Mouse (Mus musculus): Measurements from ENCODE around the gene E2f1. TPM values are rescaled to one million over a fixed set of nuclear protein-coding genes. Genes with fewer than 3 reads are reported as not detected.
A peak's percentile ranks its signal among the peaks of the same experiment; 100 is the strongest.

The E2f1 gene
- polyA plus RNA-seq, 1 experiment from 2014 or later: 7.2 TPM

- no peak for ATAC-seq (ENCODE audit: insufficient number of reproducible peaks, insufficient read depth, low FRiP score, low read depth)
- Histone ChIP-seq H3K4me1 (ENCODE audit: control insufficient read depth in 2 of 2, insufficient read depth in 2 of 2, low read length in 2 of 2) (peaks cover 8 to 17% of the 10 kb centered on the region in 2 experiments; a peak in 3 of 4 replicates), H3K36me3 (ENCODE audit: control insufficient read depth, insufficient read depth, low read length) (peaks cover 31% of the 10 kb centered on the region), H3K4me3 (ENCODE audit: control insufficient read depth in 1 of 2, insufficient read depth in 1 of 2, low read depth in 1 of 2, low read length in 2 of 2) (peak within 1 kb of the TSS; percentile 31 to 33), H3K9me3 (ENCODE audit: control insufficient read depth, low read length) (no peaks in the 10 kb centered on the region), H3K9ac (ENCODE audit: low read length) (peak within 1 kb of the TSS; percentile 53; the same call in 1 of the 2 replicates), H3K27me3 (ENCODE audit: control insufficient read depth, insufficient read depth, low read length) (peaks cover 5% of the 10 kb centered on the region; the same call in 1 of the 2 replicates), H3K27ac (replicated peaks in 1 of 2; ENCODE audit: control insufficient read depth in 1 of 2, insufficient read depth in 1 of 2, low read depth in 2 of 2, low read length in 2 of 2) (no peak within 1 kb of the TSS), H3K4me2 (ENCODE audit: low read length) (peak within 1 kb of the TSS; percentile 71)
- WGBS: 4% methylated on average over 34 of the region's 34 CpGs
Observed at GRCm38 (mm10) chr2:154558264-154559039, 11.2 kb downstream of the E2f1 start, which contains the start of gene Necab3. TSS of gene Necab3 (minus strand) at chr2:154558890.

DNA sequence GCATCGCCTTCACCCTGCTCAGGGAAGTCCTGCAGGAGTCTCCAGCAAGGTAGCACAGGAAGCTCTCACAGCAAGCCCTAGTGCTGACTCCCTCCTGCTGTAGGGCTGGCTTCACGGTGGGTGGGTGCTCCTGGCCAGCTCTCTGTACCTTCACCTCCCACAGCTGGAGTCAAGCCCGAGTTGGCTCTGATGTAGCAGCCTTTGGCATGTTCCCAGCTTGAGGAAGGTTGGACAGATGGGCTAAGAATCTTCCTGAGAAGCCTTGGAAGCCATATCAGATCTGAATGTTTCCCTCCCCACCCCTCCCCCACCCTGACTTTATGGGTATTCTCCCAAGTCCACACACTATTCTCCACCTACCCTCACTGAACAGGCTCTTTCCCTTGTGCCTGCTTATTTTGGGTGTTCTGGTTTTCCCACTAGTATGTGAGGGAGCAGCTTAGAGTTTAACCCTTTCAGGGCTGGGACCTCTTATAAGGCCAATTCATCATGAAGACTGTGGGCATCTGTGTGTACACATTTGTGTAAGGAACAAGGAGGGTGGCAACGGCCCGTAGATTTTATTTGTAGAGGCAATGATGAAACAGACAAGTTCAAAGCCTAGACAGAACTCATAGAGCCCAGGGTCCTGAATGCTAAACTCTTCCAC lies 12.4 kb downstream of the E2f1 start:
- no peaks in the 10 kb centered on the region for H3K9me3 ChIP-seq (ENCODE audit: control insufficient read depth, low read length)
- no peak overlapping the region for H3K4me2 ChIP-seq (ENCODE audit: low read length)
- peaks cover 21% of the 10 kb centered on the region for H3K36me3 ChIP-seq (ENCODE audit: control insufficient read depth, insufficient read depth, low read length)
- H3K9ac ChIP-seq (ENCODE audit: low read length): no peak overlapping the region
- no peak overlapping the region for H3K4me3 ChIP-seq (ENCODE audit: control insufficient read depth in 1 of 2, insufficient read depth in 1 of 2, low read depth in 1 of 2, low read length in 2 of 2)
- no peak for ATAC-seq (ENCODE audit: insufficient number of reproducible peaks, insufficient read depth, low FRiP score, low read depth)
- 52% methylated on average over 5 of the region's 5 CpGs for WGBS
- H3K27ac ChIP-seq (replicated peaks in 1 of 2; ENCODE audit: control insufficient read depth in 1 of 2, insufficient read depth in 1 of 2, low read depth in 2 of 2, low read length in 2 of 2): no peak overlapping the region
- H3K27me3 ChIP-seq (ENCODE audit: control insufficient read depth, insufficient read depth, low read length): peaks cover 10% of the 10 kb centered on the region; the same call in 1 of the 2 replicates
- peaks cover 12 to 21% of the 10 kb centered on the region in 2 experiments; a peak in 3 of 4 replicates for H3K4me1 ChIP-seq (ENCODE audit: control insufficient read depth in 2 of 2, insufficient read depth in 2 of 2, low read length in 2 of 2)

- no peak for ATAC-seq (ENCODE audit: insufficient number of reproducible peaks, insufficient read depth, low FRiP score, low read depth)
- Histone ChIP-seq H3K27ac (replicated peaks in 1 of 2; ENCODE audit: control insufficient read depth in 1 of 2, insufficient read depth in 1 of 2, low read depth in 2 of 2, low read length in 2 of 2) (no peak overlapping the region), H3K9ac (ENCODE audit: low read length) (no peak overlapping the region), H3K36me3 (ENCODE audit: control insufficient read depth, insufficient read depth, low read length) (peaks cover 3% of the 10 kb centered on the region; the same call in 1 of the 2 replicates), H3K4me2 (ENCODE audit: low read length) (no peak overlapping the region), H3K4me3 (ENCODE audit: control insufficient read depth in 1 of 2, insufficient read depth in 1 of 2, low read depth in 1 of 2, low read length in 2 of 2) (no peak overlapping the region), H3K4me1 (ENCODE audit: control insufficient read depth in 2 of 2, insufficient read depth in 2 of 2, low read length in 2 of 2) (peaks cover 17 to 29% of the 10 kb centered on the region in 2 experiments; a peak in 3 of 4 replicates), H3K9me3 (ENCODE audit: control insufficient read depth, low read length) (no peaks in the 10 kb centered on the region), H3K27me3 (ENCODE audit: control insufficient read depth, insufficient read depth, low read length) (peaks cover 24% of the 10 kb centered on the region)
- WGBS: 86% methylated on average over 6 of the region's 6 CpGs
Observed at GRCm38 (mm10) chr2:154555235-154555634, 14.5 kb downstream of the E2f1 start.

DNA sequence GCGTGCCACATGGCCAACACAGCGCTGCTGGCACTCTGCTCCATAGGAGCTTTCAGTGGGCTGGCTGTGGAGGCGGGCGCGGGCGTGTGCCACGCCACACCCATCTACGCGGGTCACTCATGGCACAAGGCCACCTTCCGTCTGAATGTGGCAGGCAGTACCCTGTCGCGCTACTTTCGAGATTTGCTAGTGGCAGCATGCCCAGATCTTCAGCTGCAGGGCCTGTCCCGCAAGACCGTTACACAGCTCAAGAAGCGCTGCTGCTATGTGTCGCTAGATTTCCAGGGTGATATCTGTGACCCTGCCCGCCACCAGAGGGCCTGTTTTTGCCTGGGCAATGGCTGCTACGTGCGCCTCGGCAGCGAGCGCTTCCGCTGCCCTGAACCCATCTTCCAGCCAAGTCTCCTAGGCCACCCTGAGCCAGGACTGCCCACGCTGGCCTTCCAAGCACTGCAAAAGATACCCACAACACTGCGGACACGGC lies 17.2 kb downstream of the E2f1 start:
- Histone ChIP-seq H3K9me3 (ENCODE audit: control insufficient read depth, low read length) (no peaks in the 10 kb centered on the region), H3K36me3 (ENCODE audit: control insufficient read depth, insufficient read depth, low read length) (no peaks in the 10 kb centered on the region), H3K4me3 (ENCODE audit: control insufficient read depth in 1 of 2, insufficient read depth in 1 of 2, low read depth in 1 of 2, low read length in 2 of 2) (peak overlapping the region; percentile 14 to 31), H3K27me3 (ENCODE audit: control insufficient read depth, insufficient read depth, low read length) (peaks cover 25% of the 10 kb centered on the region), H3K9ac (ENCODE audit: low read length) (peak overlapping the region; percentile 59), H3K27ac (replicated peaks in 1 of 2; ENCODE audit: control insufficient read depth in 1 of 2, insufficient read depth in 1 of 2, low read depth in 2 of 2, low read length in 2 of 2) (0 out of 4 replicates have a peak overlapping the region, but pooled peaks of 1 of the 2 experiments have one; percentile 19), H3K4me2 (ENCODE audit: low read length) (peak overlapping the region; percentile 69), H3K4me1 (ENCODE audit: control insufficient read depth in 2 of 2, insufficient read depth in 2 of 2, low read length in 2 of 2) (peaks cover 17 to 32% of the 10 kb centered on the region in 2 experiments)
- WGBS: 18% methylated on average over 27 of the region's 27 CpGs
- peak; percentile 36 for ATAC-seq (ENCODE audit: insufficient number of reproducible peaks, insufficient read depth, low FRiP score, low read depth)

- Histone ChIP-seq H3K27ac (replicated peaks in 1 of 2; ENCODE audit: control insufficient read depth in 1 of 2, insufficient read depth in 1 of 2, low read depth in 2 of 2, low read length in 2 of 2) (0 out of 4 replicates have a peak overlapping the region, but pooled peaks of 1 of the 2 experiments have one; percentile 19), H3K4me3 (ENCODE audit: control insufficient read depth in 1 of 2, insufficient read depth in 1 of 2, low read depth in 1 of 2, low read length in 2 of 2) (peak overlapping the region; percentile 14 to 31)
- 26% methylated on average over 21 of the region's 21 CpGs for WGBS
Observed at GRCm38 (mm10) chr2:154551927-154552326, 17.8 kb downstream of the E2f1 start.

DNA sequence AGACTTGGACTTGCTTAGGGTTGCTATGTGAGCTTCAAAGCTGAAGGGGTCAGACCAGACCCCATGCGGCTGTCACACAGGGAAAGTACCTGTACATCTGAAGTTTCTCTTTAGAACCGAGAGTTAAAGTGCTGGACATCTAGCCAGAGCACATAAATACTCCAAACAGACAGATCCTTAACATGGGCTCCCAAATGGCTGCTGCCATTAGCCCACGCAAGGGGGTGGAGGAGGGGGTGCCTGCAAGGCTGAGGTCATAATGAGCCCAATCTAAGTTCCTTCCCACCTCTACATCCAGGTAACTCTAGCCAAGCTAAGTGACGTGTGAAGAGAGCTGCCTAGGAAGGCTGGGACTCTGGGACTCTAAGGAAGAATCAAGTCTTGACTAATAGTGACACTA lies 18.2 kb downstream of the E2f1 start, which contains the start of gene Actl10:
Actl10 (plus strand) TSS at position 301 of the 400 bp plus-strand sequence.
- Histone ChIP-seq H3K9ac (ENCODE audit: low read length) (peak within 1 kb of the TSS; percentile 59), H3K36me3 (ENCODE audit: control insufficient read depth, insufficient read depth, low read length) (no peaks in the 10 kb centered on the region), H3K4me3 (ENCODE audit: control insufficient read depth in 1 of 2, insufficient read depth in 1 of 2, low read depth in 1 of 2, low read length in 2 of 2) (peak within 1 kb of the TSS; percentile 14 to 31), H3K9me3 (ENCODE audit: control insufficient read depth, low read length) (no peaks in the 10 kb centered on the region), H3K4me1 (ENCODE audit: control insufficient read depth in 2 of 2, insufficient read depth in 2 of 2, low read length in 2 of 2) (peaks cover 15 to 29% of the 10 kb centered on the region in 2 experiments), H3K4me2 (ENCODE audit: low read length) (peak within 1 kb of the TSS; percentile 69), H3K27ac (replicated peaks in 1 of 2; ENCODE audit: control insufficient read depth in 1 of 2, insufficient read depth in 1 of 2, low read depth in 2 of 2, low read length in 2 of 2) (0 out of 4 replicates have a peak within 1 kb of the TSS, but pooled peaks of 1 of the 2 experiments have one; percentile 19), H3K27me3 (ENCODE audit: control insufficient read depth, insufficient read depth, low read length) (peaks cover 25% of the 10 kb centered on the region)
- 78% methylated on average over 4 of the region's 4 CpGs for WGBS
- no peak for ATAC-seq (ENCODE audit: insufficient number of reproducible peaks, insufficient read depth, low FRiP score, low read depth)

More at GRCm38 (mm10) chr2:154551927-154552326, 17.8 kb downstream of the E2f1 start:
- Histone ChIP-seq H3K4me2 (ENCODE audit: low read length) (peak overlapping the region; percentile 69), H3K9me3 (ENCODE audit: control insufficient read depth, low read length) (no peaks in the 10 kb centered on the region), H3K36me3 (ENCODE audit: control insufficient read depth, insufficient read depth, low read length) (no peaks in the 10 kb centered on the region), H3K4me1 (ENCODE audit: control insufficient read depth in 2 of 2, insufficient read depth in 2 of 2, low read length in 2 of 2) (peaks cover 15 to 29% of the 10 kb centered on the region in 2 experiments), H3K9ac (ENCODE audit: low read length) (peak overlapping the region; percentile 59), H3K27me3 (ENCODE audit: control insufficient read depth, insufficient read depth, low read length) (peaks cover 25% of the 10 kb centered on the region)
- no peak; the same call in 1 of the 2 replicates for ATAC-seq (ENCODE audit: insufficient number of reproducible peaks, insufficient read depth, low FRiP score, low read depth)

GRCm38 (mm10) chr2:154550937-154551336 lies 18.8 kb downstream of the E2f1 start:
- no peak overlapping the region for H3K4me3 ChIP-seq (ENCODE audit: control insufficient read depth in 1 of 2, insufficient read depth in 1 of 2, low read depth in 1 of 2, low read length in 2 of 2)
- no peaks in the 10 kb centered on the region for H3K9me3 ChIP-seq (ENCODE audit: control insufficient read depth, low read length)
- no peak overlapping the region for H3K4me2 ChIP-seq (ENCODE audit: low read length)
- H3K36me3 ChIP-seq (ENCODE audit: control insufficient read depth, insufficient read depth, low read length): no peaks in the 10 kb centered on the region
- no peak for ATAC-seq (ENCODE audit: insufficient number of reproducible peaks, insufficient read depth, low FRiP score, low read depth)
- 62% methylated on average over 2 of the region's 2 CpGs for WGBS
- peaks cover 15 to 29% of the 10 kb centered on the region in 2 experiments for H3K4me1 ChIP-seq (ENCODE audit: control insufficient read depth in 2 of 2, insufficient read depth in 2 of 2, low read length in 2 of 2)
- H3K27me3 ChIP-seq (ENCODE audit: control insufficient read depth, insufficient read depth, low read length): peaks cover 25% of the 10 kb centered on the region
- no peak overlapping the region for H3K9ac ChIP-seq (ENCODE audit: low read length)
- no peak overlapping the region for H3K27ac ChIP-seq (replicated peaks in 1 of 2; ENCODE audit: control insufficient read depth in 1 of 2, insufficient read depth in 1 of 2, low read depth in 2 of 2, low read length in 2 of 2)

Data from heart, embryonic 14.5 days (tissue).